Mouse (Mus musculus): Measurements from ENCODE around the gene Tek. TPM values are rescaled to one million over a fixed set of nuclear protein-coding genes. Genes with fewer than 3 reads are reported as not detected.

Tek gene
- polyA plus RNA-seq, 1 experiment, result not detected

DNA sequence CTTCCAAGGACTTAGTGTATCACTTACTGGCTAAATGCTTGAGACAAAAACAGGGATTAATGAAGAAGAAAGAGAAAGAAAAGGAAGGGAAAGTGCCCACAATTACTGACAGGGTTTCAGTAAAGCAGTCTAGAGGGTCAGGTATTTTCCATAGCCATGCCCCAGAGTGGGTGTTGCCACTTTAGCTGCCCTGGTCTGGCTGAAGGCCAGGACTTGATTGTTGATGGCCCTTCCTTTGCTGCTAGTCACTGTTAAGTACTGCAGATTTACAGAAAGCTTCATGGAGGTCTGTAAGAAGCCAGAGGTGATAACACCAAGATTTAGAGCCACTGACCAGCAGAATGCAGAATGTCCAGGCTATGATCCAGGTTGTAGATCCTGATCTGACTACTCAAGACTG lies 6.4 kb upstream of the Tek start:
- Histone ChIP-seq H3K4me3 (ENCODE audit: insufficient read depth, low read length) (no peak overlapping the region), H3K27ac (ENCODE audit: insufficient read depth, low read depth, low read length) (no peak overlapping the region), H3K4me1 (ENCODE audit: control insufficient read depth, insufficient read depth, low read length) (no peaks in the 10 kb centered on the region)
- no peak for TF ChIP-seq POLR2A (IDR thresholded peaks at IDR 0.05; ENCODE audit: borderline replicate concordance, low read depth, low read length)
- TF ChIP-seq CTCF (IDR thresholded peaks at IDR 0.05; ENCODE audit: low read depth, low read length), result no peak

- TF ChIP-seq POLR2A (IDR thresholded peaks at IDR 0.05; ENCODE audit: borderline replicate concordance, low read depth, low read length), result no peak
- TF ChIP-seq CTCF (IDR thresholded peaks at IDR 0.05; ENCODE audit: low read depth, low read length), result no peak
- Histone ChIP-seq H3K4me3 (ENCODE audit: insufficient read depth, low read length) (no peak overlapping the region), H3K27ac (ENCODE audit: insufficient read depth, low read depth, low read length) (no peak overlapping the region), H3K4me1 (ENCODE audit: control insufficient read depth, insufficient read depth, low read length) (no peaks in the 10 kb centered on the region)
These were observed 1.5 kb upstream of the Tek start for GRCm38 (mm10) chr4:94737326-94738295.

- Histone ChIP-seq H3K4me3 (ENCODE audit: insufficient read depth, low read length) (no peak overlapping the region), H3K4me1 (ENCODE audit: control insufficient read depth, insufficient read depth, low read length) (no peaks in the 10 kb centered on the region)
- TF ChIP-seq CTCF (IDR thresholded peaks at IDR 0.05; ENCODE audit: low read depth, low read length), result no peak
- no peak for TF ChIP-seq POLR2A (IDR thresholded peaks at IDR 0.05; ENCODE audit: borderline replicate concordance, low read depth, low read length)
These were observed 2.7 kb downstream of the Tek start for GRCm38 (mm10) chr4:94741824-94742223.

GRCm38 (mm10) chr4:94745749-94746148 lies 6.7 kb downstream of the Tek start:
- Histone ChIP-seq H3K27ac (ENCODE audit: insufficient read depth, low read depth, low read length) (no peak overlapping the region), H3K4me1 (ENCODE audit: control insufficient read depth, insufficient read depth, low read length) (no peaks in the 10 kb centered on the region), H3K4me3 (ENCODE audit: insufficient read depth, low read length) (no peak overlapping the region)
- TF ChIP-seq CTCF (IDR thresholded peaks at IDR 0.05; ENCODE audit: low read depth, low read length), result no peak
- no peak for TF ChIP-seq POLR2A (IDR thresholded peaks at IDR 0.05; ENCODE audit: borderline replicate concordance, low read depth, low read length)

More at GRCm38 (mm10) chr4:94741824-94742223, 2.7 kb downstream of the Tek start:
- no peak overlapping the region for H3K27ac ChIP-seq (ENCODE audit: insufficient read depth, low read depth, low read length)

DNA sequence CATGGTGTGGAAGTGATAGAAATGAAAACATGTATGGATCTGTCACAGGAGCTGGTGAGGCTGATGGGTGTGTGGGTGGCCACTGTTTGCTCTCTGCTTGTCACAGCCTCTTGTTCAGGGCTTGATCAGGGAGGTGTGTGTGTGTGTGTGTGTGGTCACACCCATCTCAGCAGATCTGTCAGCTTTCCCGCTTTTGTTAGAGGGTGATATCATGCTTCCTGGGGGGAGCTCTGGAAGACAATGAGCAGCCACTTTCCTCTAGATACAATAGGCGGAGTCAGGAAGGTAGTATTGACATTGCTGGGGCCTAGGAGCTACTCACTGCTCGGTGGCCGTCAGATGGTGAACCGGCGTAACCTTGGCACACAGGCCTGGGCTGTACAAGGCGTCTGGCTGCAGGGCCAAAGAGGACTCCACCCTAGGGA lies 7.3 kb downstream of the Tek start:
- H3K27ac ChIP-seq (ENCODE audit: insufficient read depth, low read depth, low read length), result no peak overlapping the region
- H3K4me3 ChIP-seq (ENCODE audit: insufficient read depth, low read length), result no peak overlapping the region
- H3K4me1 ChIP-seq (ENCODE audit: control insufficient read depth, insufficient read depth, low read length), result no peaks in the 10 kb centered on the region
- TF ChIP-seq POLR2A (IDR thresholded peaks at IDR 0.05; ENCODE audit: borderline replicate concordance, low read depth, low read length) (no peak), CTCF (IDR thresholded peaks at IDR 0.05; ENCODE audit: low read depth, low read length) (no peak)

DNA sequence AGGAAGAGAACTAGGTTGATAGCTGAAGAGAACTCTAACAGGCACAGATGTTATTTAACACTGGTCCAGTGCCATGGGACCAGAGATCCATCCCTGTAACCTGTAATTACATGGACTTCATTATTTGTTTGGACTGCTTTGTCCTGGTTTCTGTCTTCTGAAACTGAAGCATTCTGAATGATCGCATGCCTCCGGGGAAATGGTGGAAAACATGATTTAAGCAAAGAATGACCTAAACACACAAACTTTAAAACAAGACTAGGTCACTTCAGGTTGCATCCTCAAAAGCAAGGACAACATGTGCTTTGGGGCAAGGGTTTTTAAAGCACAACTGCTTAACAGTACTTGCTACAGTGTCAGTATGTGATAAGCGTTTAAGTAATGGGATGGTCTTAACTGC lies 8.2 kb downstream of the Tek start:
- H3K4me3 ChIP-seq (ENCODE audit: insufficient read depth, low read length), result no peak overlapping the region
- no peak overlapping the region for H3K27ac ChIP-seq (ENCODE audit: insufficient read depth, low read depth, low read length)
- no peaks in the 10 kb centered on the region for H3K4me1 ChIP-seq (ENCODE audit: control insufficient read depth, insufficient read depth, low read length)
- TF ChIP-seq POLR2A (IDR thresholded peaks at IDR 0.05; ENCODE audit: borderline replicate concordance, low read depth, low read length), result no peak
- no peak for TF ChIP-seq CTCF (IDR thresholded peaks at IDR 0.05; ENCODE audit: low read depth, low read length)

DNA sequence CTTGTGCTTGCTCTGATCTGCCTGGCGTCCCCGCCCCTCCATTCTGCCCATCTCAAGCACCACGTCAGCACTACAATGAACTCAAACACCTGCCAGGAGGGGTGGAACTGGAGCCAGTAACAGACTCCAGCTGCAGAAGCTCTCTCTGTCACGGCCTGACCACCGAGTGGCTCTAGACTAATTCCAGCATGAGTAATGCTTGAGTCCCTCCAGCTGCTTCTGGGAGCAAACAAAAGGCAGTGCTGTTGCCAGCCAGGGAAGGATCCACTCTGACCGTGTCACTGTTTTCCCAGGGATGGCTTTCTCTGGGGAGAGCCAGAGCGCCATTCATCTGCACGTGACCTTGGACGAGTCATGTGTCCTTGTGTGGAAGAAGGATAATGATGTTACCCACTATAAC lies 13.4 kb downstream of the Tek start:
- no peak overlapping the region for H3K27ac ChIP-seq (ENCODE audit: insufficient read depth, low read depth, low read length)
- TF ChIP-seq POLR2A (IDR thresholded peaks at IDR 0.05; ENCODE audit: borderline replicate concordance, low read depth, low read length), result no peak
- TF ChIP-seq CTCF (IDR thresholded peaks at IDR 0.05; ENCODE audit: low read depth, low read length), result no peak
- H3K4me1 ChIP-seq (ENCODE audit: control insufficient read depth, insufficient read depth, low read length), result no peaks in the 10 kb centered on the region
- no peak overlapping the region for H3K4me3 ChIP-seq (ENCODE audit: insufficient read depth, low read length)

DNA sequence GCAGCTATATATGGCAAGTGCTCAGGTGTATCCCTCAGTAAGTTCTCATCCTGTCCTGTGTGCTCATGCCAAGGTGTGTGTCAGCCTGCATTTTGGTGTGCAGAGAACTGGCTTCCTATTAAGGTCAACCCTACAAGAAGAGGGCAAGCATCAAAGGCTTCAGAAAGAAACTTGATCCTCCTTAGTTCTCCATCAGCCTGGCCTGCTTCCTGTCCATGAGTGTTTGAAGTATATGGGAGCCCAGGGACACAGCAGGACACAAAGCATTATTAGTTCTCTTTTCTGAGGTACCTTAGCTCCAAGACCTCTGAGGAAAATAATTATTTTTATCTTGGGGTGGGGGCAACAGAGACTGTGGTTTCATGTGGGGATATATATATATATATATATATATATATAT lies 26.1 kb downstream of the Tek start:
- Histone ChIP-seq H3K27ac (ENCODE audit: insufficient read depth, low read depth, low read length) (no peak overlapping the region), H3K4me3 (ENCODE audit: insufficient read depth, low read length) (no peak overlapping the region), H3K4me1 (ENCODE audit: control insufficient read depth, insufficient read depth, low read length) (peaks cover 4% of the 10 kb centered on the region; the same call in 1 of the 2 replicates)
- TF ChIP-seq CTCF (IDR thresholded peaks at IDR 0.05; ENCODE audit: low read depth, low read length), result no peak

- H3K4me1 ChIP-seq (ENCODE audit: control insufficient read depth, insufficient read depth, low read length), result peaks cover 4% of the 10 kb centered on the region; the same call in 1 of the 2 replicates
- no peak for TF ChIP-seq CTCF (IDR thresholded peaks at IDR 0.05; ENCODE audit: low read depth, low read length)
- TF ChIP-seq POLR2A (IDR thresholded peaks at IDR 0.05; ENCODE audit: borderline replicate concordance, low read depth, low read length), result no peak
- H3K4me3 ChIP-seq (ENCODE audit: insufficient read depth, low read length), result no peak overlapping the region
- H3K27ac ChIP-seq (ENCODE audit: insufficient read depth, low read depth, low read length), result no peak overlapping the region
These were observed 27.1 kb downstream of the Tek start for GRCm38 (mm10) chr4:94766176-94766575.

- H3K27ac ChIP-seq (ENCODE audit: insufficient read depth, low read depth, low read length), result peak overlapping the region; percentile 27; the same call in 1 of the 2 replicates
- no peak overlapping the region for H3K4me3 ChIP-seq (ENCODE audit: insufficient read depth, low read length)
- peaks cover 4% of the 10 kb centered on the region; the same call in 1 of the 2 replicates for H3K4me1 ChIP-seq (ENCODE audit: control insufficient read depth, insufficient read depth, low read length)
- TF ChIP-seq CTCF (IDR thresholded peaks at IDR 0.05; ENCODE audit: low read depth, low read length), result no peak
- TF ChIP-seq POLR2A (IDR thresholded peaks at IDR 0.05; ENCODE audit: borderline replicate concordance, low read depth, low read length), result no peak
These were observed 29.5 kb downstream of the Tek start for GRCm38 (mm10) chr4:94768624-94769023.
